Comparison of ENCODE assay signal across 8 mouse cellular contexts in genomic region chr10:80940320-80940987, GRCm38 (mm10). TPM values are rescaled to one million over a fixed set of nuclear protein-coding genes. Genes with fewer than 3 reads are reported as not detected.
A peak's percentile ranks its signal among the peaks of the same experiment; 100 is the strongest.
DNase-seq lines count a peak whose midpoint lies in the region; ATAC-seq and TF ChIP-seq lines count a peak whose summit lies in the region.

No protein-coding gene starts in this region.

- H3K36me3 ChIP-seq in midbrain, embryonic 11.5 days (ENCODE audit: control insufficient read depth, insufficient read depth, low read length), result no peaks in the 10 kb centered on the region

- DNase-seq in left cerebral cortex, adult 2 months (ENCODE audit: extremely low spot score in 1 of 2, low spot score in 2 of 2), result no peak
- DNase-seq in left cerebral cortex, adult 18-20 months (ENCODE audit: low spot score in 2 of 2), result no peak
- peak; percentile 97 for DNase-seq in fibroblast of lung, adult 2 months (ENCODE audit: low read depth)
- DNase-seq in heart, postnatal 10 days, result peak; percentile 89 to 91
- peak; percentile 86 to 93 for DNase-seq in kidney, postnatal 36 days
- DNase-seq in midbrain, embryonic 11.5 days (ENCODE audit: low spot score, missing footprints), result peak; percentile 69
- DNase-seq in spleen, postnatal 4 days (ENCODE audit: low spot score in 2 of 2), result no peak
- no peak for DNase-seq in cerebellum, adult 8-10 months

- WGBS in midbrain, embryonic 11.5 days, result 59% methylated on average over 8 of the region's 8 CpGs

- H3K4me1 ChIP-seq in midbrain, embryonic 11.5 days (ENCODE audit: control insufficient read depth, insufficient read depth, low read length), result peaks cover 20% of the 10 kb centered on the region

- ATAC-seq in midbrain, embryonic 11.5 days (ENCODE audit: low FRiP score), result no peak

- peak overlapping the region; percentile 34; the same call in 1 of the 2 replicates for H3K27ac ChIP-seq in left cerebral cortex, adult 2 months
- H3K27ac ChIP-seq in midbrain, embryonic 11.5 days (ENCODE audit: low read depth, low read length), result no peak overlapping the region

- no peak overlapping the region for H3K4me2 ChIP-seq in midbrain, embryonic 11.5 days

- H3K4me3 ChIP-seq in left cerebral cortex, adult 2 months, result no peak overlapping the region; the same call in 1 of the 2 replicates
- H3K4me3 ChIP-seq in midbrain, embryonic 11.5 days (ENCODE audit: low read depth, low read length), result no peak overlapping the region

- H3K9ac ChIP-seq in midbrain, embryonic 11.5 days (ENCODE audit: low read length), result peak overlapping the region; percentile 56; the same call in 1 of the 2 replicates

- intact Hi-C loops in left cerebral cortex, adult 2 months (cut with DNase I), result no loop called here
- intact Hi-C loops in heart, postnatal 10 days (cut with DNase I), result no loop called here

- peaks cover 37% of the 10 kb centered on the region for H3K27me3 ChIP-seq in midbrain, embryonic 11.5 days (ENCODE audit: control insufficient read depth, insufficient read depth, low read length)

- no peaks in the 10 kb centered on the region for H3K9me3 ChIP-seq in midbrain, embryonic 11.5 days (ENCODE audit: control insufficient read depth, low read length)

- no peak for TF ChIP-seq CTCF in left cerebral cortex, adult 2 months (IDR thresholded peaks at IDR 0.05)

RNA-seq across cellular contexts. Expression of gene Gadd45b, which starts 10.6 kb away (rescaled TPM):
- total RNA-seq in left cerebral cortex, adult 2 months (2021), result 10 to 100 TPM; 24.0 to 36.0 TPM
- 10 to 100 TPM; 25.1 to 38.3 TPM for total RNA-seq in left cerebral cortex, adult 18-20 months (2021)
- total RNA-seq in heart, postnatal 10 days (2021), result 10 to 100 TPM; 11.5 to 18.3 TPM
- polyA plus RNA-seq in midbrain, embryonic 11.5 days (2014; fragmentation: Nextera tagmentation; extraction: Ambion mirVana), result 10.1 and 11.3 TPM in 2 replicates

RNA-seq across cellular contexts. Expression of gene Lmnb2, which starts 22.4 kb away (rescaled TPM):
- 10 to 100 TPM; 20.0 to 20.3 TPM for total RNA-seq in left cerebral cortex, adult 2 months (2021)
- 10 to 100 TPM; 20.0 to 20.1 TPM for total RNA-seq in left cerebral cortex, adult 18-20 months (2021)
- total RNA-seq in heart, postnatal 10 days (2021), result 10 to 100 TPM; 10.2 to 11.9 TPM
- 19.4 and 19.7 TPM in 2 replicates for polyA plus RNA-seq in midbrain, embryonic 11.5 days (2014; fragmentation: Nextera tagmentation; extraction: Ambion mirVana)

RNA-seq across cellular contexts. Expression of gene Timm13, which starts 39.7 kb away (rescaled TPM):
- total RNA-seq in left cerebral cortex, adult 2 months (2021), result 100 to 1,000 TPM; 136 to 138 TPM
- total RNA-seq in left cerebral cortex, adult 18-20 months (2021), result 100 to 1,000 TPM; 131 to 136 TPM
- 100 to 1,000 TPM; 163 to 175 TPM for total RNA-seq in heart, postnatal 10 days (2021)
- polyA plus RNA-seq in midbrain, embryonic 11.5 days (2014; fragmentation: Nextera tagmentation; extraction: Ambion mirVana), result 321 and 347 TPM in 2 replicates

Comparison
In these comparisons a context has a peak if more than half of its experiments do, and no peak if none do; other contexts are left out.
1. DNase-seq: peak in fibroblast of lung, adult 2 months (single experiment), heart, postnatal 10 days (2 of 2), kidney, postnatal 36 days (2 of 2) and midbrain, embryonic 11.5 days (single experiment); none in left cerebral cortex, adult 2 months (0 of 2), left cerebral cortex, adult 18-20 months (0 of 2), spleen, postnatal 4 days (0 of 2) and cerebellum, adult 8-10 months (single experiment).